Mouse (Mus musculus) cerebellum, adult 8-10 months (tissue): ENCODE data around the gene Mmd2.

ENCODE experiments used
- DNase-seq: peaks from one replicate; pipeline ENCODE4 v3.0.0; 2022

Mmd2 gene

GRCm38 (mm10) chr5:142545014-142545795, 63.4 kb downstream of the Mmd2 start:
- DNase-seq: no peak

GRCm38 (mm10) chr5:142537286-142537685, 71.3 kb downstream of the Mmd2 start:
- DNase-seq: no peak

- DNase-seq: no peak
These were observed 73.2 kb downstream of the Mmd2 start for GRCm38 (mm10) chr5:142535388-142535787.

DNA sequence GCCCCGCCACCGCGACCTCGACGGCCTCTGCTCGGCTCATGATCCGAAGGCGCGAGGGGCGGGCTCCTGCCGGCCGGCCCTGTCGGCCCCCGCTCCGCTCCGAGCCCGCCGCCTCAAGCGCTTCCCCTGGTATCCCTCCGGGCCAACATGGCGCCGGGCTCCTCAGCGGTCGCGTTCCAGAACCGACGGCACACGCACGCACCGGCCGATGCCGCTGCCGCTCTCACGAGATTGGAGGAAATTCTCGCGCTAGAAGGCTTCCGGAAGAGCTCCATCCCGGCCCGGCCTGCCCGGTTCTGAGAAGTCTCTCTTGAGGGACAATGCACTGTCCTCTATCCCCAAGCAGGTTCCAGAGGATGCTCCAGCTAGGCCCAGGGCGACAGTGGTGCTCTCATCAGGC, 78.7 kb downstream of the Mmd2 start, which contains the start of gene Papolb:
TSS of gene Papolb (minus strand) at position 162 of the 400 bp plus-strand sequence.
- DNase-seq: no peak

GRCm38 (mm10) chr5:142524711-142525464, 83.7 kb downstream of the Mmd2 start:
- DNase-seq: no peak

DNA sequence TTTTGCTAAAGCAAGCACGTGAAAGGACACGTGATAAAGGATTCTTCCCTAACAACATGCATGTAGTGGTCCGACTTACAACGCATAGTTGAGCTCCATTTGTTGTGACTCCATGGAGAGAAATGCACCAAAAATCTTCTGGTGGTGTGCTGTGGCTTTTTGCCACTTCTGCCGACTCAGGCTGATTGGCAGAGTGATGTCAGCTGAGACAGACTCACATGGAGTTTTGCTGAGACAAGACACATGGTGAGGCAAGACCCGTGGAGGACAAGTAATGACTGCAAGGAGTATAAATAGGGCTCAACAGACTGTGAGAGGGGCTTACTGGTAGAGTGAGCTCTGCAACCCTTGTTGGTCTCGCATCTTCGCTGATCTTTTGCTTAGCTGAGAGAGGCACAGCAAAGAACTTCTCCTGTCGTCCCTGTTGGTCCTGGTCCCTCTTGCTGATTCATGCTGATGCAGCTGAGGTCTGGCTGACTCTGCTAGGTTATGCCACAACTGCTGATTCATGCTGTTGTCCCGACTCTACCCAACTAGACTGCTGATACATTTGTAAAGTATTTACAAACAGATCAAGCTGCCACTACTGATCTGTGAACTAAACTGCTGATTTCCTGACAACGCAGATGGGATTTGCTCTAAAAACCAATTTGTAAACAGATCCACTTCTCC, 87.3 kb downstream of the Mmd2 start:
- DNase-seq: no peak

GRCm38 (mm10) chr5:142520360-142520759, 88.2 kb downstream of the Mmd2 start:
- DNase-seq: no peak

DNA sequence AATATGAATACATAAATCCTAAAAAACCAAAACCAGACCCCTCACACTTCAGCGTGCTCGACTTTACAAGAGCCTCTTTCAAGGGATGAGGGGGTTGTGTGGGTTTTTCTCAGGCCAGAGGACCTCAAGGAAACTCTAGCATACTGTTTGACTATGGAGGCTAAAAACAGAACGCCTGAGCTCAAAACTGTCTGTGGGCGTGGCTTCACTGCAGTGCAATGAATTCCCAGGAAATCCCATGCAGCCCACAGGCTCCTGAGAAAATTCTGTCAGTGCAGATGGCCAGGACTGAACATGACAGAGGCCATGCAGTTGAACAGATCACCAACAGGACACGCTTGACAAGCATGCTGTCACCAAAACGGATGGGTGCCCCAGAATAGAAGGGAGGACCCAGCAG, 89.6 kb downstream of the Mmd2 start:
- DNase-seq: no peak
